Mouse (Mus musculus) olfactory bulb, adult 2 months (tissue): Measurements from ENCODE around the gene Hspa5.

Experiments
- CTCF ChIP-seq: fragments of 200-500 bp; IDR thresholded peaks from 2 replicates; pipeline ENCODE4 v1.5.1; 2012; ENCODE audit warnings: low read depth, mild to moderate bottlenecking, low read length, moderate library complexity; ENCODE audit not compliant: insufficient read depth
- POLR2A ChIP-seq: fragments of 200-500 bp; IDR thresholded peaks from 2 replicates; pipeline ENCODE4 v1.6.1; 2012; ENCODE audit warnings: mild to moderate bottlenecking, low read depth, low read length, moderate library complexity; ENCODE audit not compliant: insufficient read depth

DNA sequence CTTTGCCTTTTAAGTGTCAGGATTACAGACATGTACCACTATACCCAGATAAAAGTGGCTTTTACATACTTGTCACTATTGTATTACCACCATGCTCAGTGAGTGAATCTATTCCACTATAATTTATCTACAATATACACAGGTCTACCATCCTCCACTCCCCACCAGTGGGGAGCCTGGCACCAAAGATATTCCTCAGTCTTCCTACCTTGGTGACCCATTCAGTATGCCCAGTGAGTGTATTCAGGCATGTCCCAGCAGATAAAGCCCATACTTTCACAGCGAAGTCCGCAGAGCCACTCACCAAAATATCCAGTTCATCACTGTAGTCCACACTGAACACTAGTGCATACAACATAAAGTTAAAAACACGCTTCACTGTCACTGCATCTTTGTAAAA lies 39.0 kb downstream of the Hspa5 start:
- TF ChIP-seq POLR2A (no peak), CTCF (no peak)
